Mouse (Mus musculus): ENCODE measurements around the gene Uqcrh. TPM values are rescaled to one million over a fixed set of nuclear protein-coding genes. Genes with fewer than 3 reads are reported as not detected.
A peak's percentile ranks its signal among the peaks of the same experiment; 100 is the strongest.

Gene Uqcrh
- polyA plus RNA-seq, 1 experiment = 433 TPM

- Histone ChIP-seq H3K4me3 (ENCODE audit: low read depth, low read length) (peak overlapping the region; percentile 81), H3K27me3 (ENCODE audit: control insufficient read depth, insufficient read depth, low read length, poor library complexity, severe bottlenecking) (no peaks in the 10 kb centered on the region), H3K9ac (ENCODE audit: low read depth, poor library complexity, severe bottlenecking) (peak overlapping the region; percentile 98), H3K4me1 (ENCODE audit: control insufficient read depth, insufficient read depth, low read length) (no peaks in the 10 kb centered on the region), H3K36me3 (ENCODE audit: control insufficient read depth, insufficient read depth, low read length, poor library complexity, severe bottlenecking) (peaks cover 9% of the 10 kb centered on the region; the same call in 1 of the 2 replicates), H3K9me3 (replicated peaks; ENCODE audit: control insufficient read depth, insufficient read depth, low read length, poor library complexity, severe bottlenecking) (no peaks in the 10 kb centered on the region), H3K27ac (ENCODE audit: insufficient read depth, low read length) (no peak overlapping the region)
- TF ChIP-seq CTCF (IDR thresholded peaks at IDR 0.05; ENCODE audit: low read depth, low read length) (no peak), EP300 (IDR thresholded peaks at IDR 0.05; ENCODE audit: insufficient read depth, low read depth, low read length) (no peak), POLR2A (IDR thresholded peaks at IDR 0.05; ENCODE audit: insufficient read depth, low read length) (no peak)
Measured at GRCm38 (mm10) chr4:116077240-116078095, 2.6 kb upstream of the Uqcrh start.

GRCm38 (mm10) chr4:116076369-116077231 lies 1.7 kb upstream of the Uqcrh start:
- H3K4me1 ChIP-seq (ENCODE audit: control insufficient read depth, insufficient read depth, low read length) = no peaks in the 10 kb centered on the region
- peak overlapping the region; percentile 81 for H3K4me3 ChIP-seq (ENCODE audit: low read depth, low read length)
- H3K36me3 ChIP-seq (ENCODE audit: control insufficient read depth, insufficient read depth, low read length, poor library complexity, severe bottlenecking) = peaks cover 9% of the 10 kb centered on the region; the same call in 1 of the 2 replicates
- no peak for TF ChIP-seq CTCF (IDR thresholded peaks at IDR 0.05; ENCODE audit: low read depth, low read length)
- TF ChIP-seq POLR2A (IDR thresholded peaks at IDR 0.05; ENCODE audit: insufficient read depth, low read length) = no peak
- no peak for TF ChIP-seq EP300 (IDR thresholded peaks at IDR 0.05; ENCODE audit: insufficient read depth, low read depth, low read length)
- no peaks in the 10 kb centered on the region for H3K27me3 ChIP-seq (ENCODE audit: control insufficient read depth, insufficient read depth, low read length, poor library complexity, severe bottlenecking)
- no peaks in the 10 kb centered on the region for H3K9me3 ChIP-seq (replicated peaks; ENCODE audit: control insufficient read depth, insufficient read depth, low read length, poor library complexity, severe bottlenecking)
- no peak overlapping the region for H3K27ac ChIP-seq (ENCODE audit: insufficient read depth, low read length)
- peak overlapping the region; percentile 98 for H3K9ac ChIP-seq (ENCODE audit: low read depth, poor library complexity, severe bottlenecking)

GRCm38 (mm10) chr4:116075631-116076368 lies 929 bp upstream of the Uqcrh start:
- no peak for TF ChIP-seq POLR2A (IDR thresholded peaks at IDR 0.05; ENCODE audit: insufficient read depth, low read length)
- no peak for TF ChIP-seq EP300 (IDR thresholded peaks at IDR 0.05; ENCODE audit: insufficient read depth, low read depth, low read length)
- TF ChIP-seq CTCF (IDR thresholded peaks at IDR 0.05; ENCODE audit: low read depth, low read length) = no peak
- no peaks in the 10 kb centered on the region for H3K9me3 ChIP-seq (replicated peaks; ENCODE audit: control insufficient read depth, insufficient read depth, low read length, poor library complexity, severe bottlenecking)
- H3K27me3 ChIP-seq (ENCODE audit: control insufficient read depth, insufficient read depth, low read length, poor library complexity, severe bottlenecking) = no peaks in the 10 kb centered on the region
- H3K4me3 ChIP-seq (ENCODE audit: low read depth, low read length) = peak overlapping the region; percentile 81
- H3K27ac ChIP-seq (ENCODE audit: insufficient read depth, low read length) = 0 out of 2 replicates have a peak overlapping the region, but pooled peaks have one; percentile 62
- peaks cover 10% of the 10 kb centered on the region for H3K36me3 ChIP-seq (ENCODE audit: control insufficient read depth, insufficient read depth, low read length, poor library complexity, severe bottlenecking)
- peak overlapping the region; percentile 98 for H3K9ac ChIP-seq (ENCODE audit: low read depth, poor library complexity, severe bottlenecking)
- H3K4me1 ChIP-seq (ENCODE audit: control insufficient read depth, insufficient read depth, low read length) = no peaks in the 10 kb centered on the region

- H3K4me1 ChIP-seq (ENCODE audit: control insufficient read depth, insufficient read depth, low read length) = no peaks in the 10 kb centered on the region
- no peaks in the 10 kb centered on the region for H3K27me3 ChIP-seq (ENCODE audit: control insufficient read depth, insufficient read depth, low read length, poor library complexity, severe bottlenecking)
- H3K9me3 ChIP-seq (replicated peaks; ENCODE audit: control insufficient read depth, insufficient read depth, low read length, poor library complexity, severe bottlenecking) = no peaks in the 10 kb centered on the region
- peaks cover 19% of the 10 kb centered on the region for H3K36me3 ChIP-seq (ENCODE audit: control insufficient read depth, insufficient read depth, low read length, poor library complexity, severe bottlenecking)
- TF ChIP-seq EP300 (IDR thresholded peaks at IDR 0.05; ENCODE audit: insufficient read depth, low read depth, low read length) = no peak
- no peak for TF ChIP-seq POLR2A (IDR thresholded peaks at IDR 0.05; ENCODE audit: insufficient read depth, low read length)
- no peak for TF ChIP-seq CTCF (IDR thresholded peaks at IDR 0.05; ENCODE audit: low read depth, low read length)
- H3K27ac ChIP-seq (ENCODE audit: insufficient read depth, low read length) = peak overlapping the region; percentile 68
- peak overlapping the region; percentile 84 for H3K4me3 ChIP-seq (ENCODE audit: low read depth, low read length)
- peak overlapping the region; percentile 92 for H3K9ac ChIP-seq (ENCODE audit: low read depth, poor library complexity, severe bottlenecking)
Measured at GRCm38 (mm10) chr4:116074145-116074675, 661 bp downstream of the Uqcrh start.

- H3K36me3 ChIP-seq (ENCODE audit: control insufficient read depth, insufficient read depth, low read length, poor library complexity, severe bottlenecking) = peaks cover 29% of the 10 kb centered on the region
- no peak overlapping the region for H3K27ac ChIP-seq (ENCODE audit: insufficient read depth, low read length)
- H3K4me3 ChIP-seq (ENCODE audit: low read depth, low read length) = no peak overlapping the region
- H3K9me3 ChIP-seq (replicated peaks; ENCODE audit: control insufficient read depth, insufficient read depth, low read length, poor library complexity, severe bottlenecking) = no peaks in the 10 kb centered on the region
- peak overlapping the region; percentile 32; the same call in 1 of the 2 replicates for H3K9ac ChIP-seq (ENCODE audit: low read depth, poor library complexity, severe bottlenecking)
- H3K27me3 ChIP-seq (ENCODE audit: control insufficient read depth, insufficient read depth, low read length, poor library complexity, severe bottlenecking) = no peaks in the 10 kb centered on the region
- no peaks in the 10 kb centered on the region for H3K4me1 ChIP-seq (ENCODE audit: control insufficient read depth, insufficient read depth, low read length)
- TF ChIP-seq POLR2A (IDR thresholded peaks at IDR 0.05; ENCODE audit: insufficient read depth, low read length) (no peak), CTCF (IDR thresholded peaks at IDR 0.05; ENCODE audit: low read depth, low read length) (no peak), EP300 (IDR thresholded peaks at IDR 0.05; ENCODE audit: insufficient read depth, low read depth, low read length) (no peak)
Measured at GRCm38 (mm10) chr4:116073146-116073545, 1.7 kb downstream of the Uqcrh start.
